In genomic region chr5:114264791-114265190, GRCm38 (mm10) we compare ENCODE assay signal across 27 mouse cellular contexts. TPM values are rescaled to one million over a fixed set of nuclear protein-coding genes. Genes with fewer than 3 reads are reported as not detected.
"Had no signal": no experiment of that assay in that cellular context is flagged by ENCODE, and none has a peak within 500 bp of the region (broad histone marks: within the 10 kb centered on the region; RNA-seq: fewer than 3 reads in every experiment).

No protein-coding gene starts in this region.

- H3K27me3 ChIP-seq: embryonic facial prominence, embryonic 15.5 days had no signal

- H3K4me2 ChIP-seq: embryonic facial prominence, embryonic 12.5 days; embryonic facial prominence, embryonic 13.5 days; embryonic facial prominence, embryonic 15.5 days; forebrain, embryonic 12.5 days; forebrain, embryonic 13.5 days; forebrain, embryonic 15.5 days had no signal

- H3K9me3 ChIP-seq: embryonic facial prominence, embryonic 10.5 days; embryonic facial prominence, embryonic 12.5 days; embryonic facial prominence, embryonic 13.5 days; embryonic facial prominence, embryonic 15.5 days; forebrain, embryonic 10.5 days; forebrain, embryonic 12.5 days; forebrain, embryonic 13.5 days; forebrain, embryonic 15.5 days had no signal

- DNase-seq: cerebellum, adult 8-10 months; forebrain, postnatal 0 days; gastrocnemius, adult 2 months; gastrocnemius, postnatal 10 days; gastrocnemius, postnatal 14 days; gastrocnemius, postnatal 25 days; gastrocnemius, postnatal 36 days; heart, adult 11 months; heart, adult 18-20 months; heart, adult 2 months had no signal

- H3K4me3 ChIP-seq: embryonic facial prominence, embryonic 10.5 days; embryonic facial prominence, embryonic 12.5 days; embryonic facial prominence, embryonic 13.5 days; embryonic facial prominence, embryonic 15.5 days; erythroblast, embryonic 14.5 days; forebrain, embryonic 10.5 days; forebrain, embryonic 12.5 days; forebrain, embryonic 13.5 days; forebrain, embryonic 15.5 days; gastrocnemius, adult 2 months; heart, adult 2 months had no signal

- H3K9ac ChIP-seq: embryonic facial prominence, embryonic 12.5 days; embryonic facial prominence, embryonic 13.5 days; embryonic facial prominence, embryonic 15.5 days; forebrain, embryonic 12.5 days; forebrain, embryonic 13.5 days; forebrain, embryonic 15.5 days; forebrain, postnatal 0 days had no signal

- H3K27ac ChIP-seq: embryonic facial prominence, embryonic 12.5 days; embryonic facial prominence, embryonic 13.5 days; embryonic facial prominence, embryonic 15.5 days; forebrain, embryonic 10.5 days; forebrain, embryonic 12.5 days; forebrain, embryonic 13.5 days; forebrain, embryonic 15.5 days; gastrocnemius, adult 2 months; heart, adult 2 months had no signal

- H3K36me3 ChIP-seq: embryonic facial prominence, embryonic 10.5 days; embryonic facial prominence, embryonic 12.5 days; embryonic facial prominence, embryonic 13.5 days; embryonic facial prominence, embryonic 15.5 days; forebrain, embryonic 10.5 days; forebrain, embryonic 12.5 days; forebrain, embryonic 15.5 days had no signal

- H3K4me1 ChIP-seq: embryonic facial prominence, embryonic 12.5 days had no signal

RNA-seq across cellular contexts. Expression of gene Foxn4, which starts 8.8 kb away (rescaled TPM):
- total RNA-seq: common myeloid progenitor, adult 5-6 weeks; gastrocnemius, adult 18-20 months; gastrocnemius, adult 2 months; gastrocnemius, adult 8-10 months; gastrocnemius, postnatal 10 days; gastrocnemius, postnatal 14 days; gastrocnemius, postnatal 25 days; gastrocnemius, postnatal 36 days; granulocyte monocyte progenitor cell, adult 5-6 weeks; heart, adult 18-20 months; heart, adult 2 months; heart, adult 8-10 months had no signal
- polyA plus RNA-seq: cerebellum, adult 2 months; cortical plate, adult 2 months; erythroblast, embryonic 14.5 days; frontal cortex, adult 2 months had no signal

RNA-seq across cellular contexts. Expression of gene Myo1h, which starts 24.2 kb away (rescaled TPM):
- total RNA-seq: gastrocnemius, adult 8-10 months had no signal
- polyA plus RNA-seq: erythroblast, embryonic 14.5 days had no signal
